Comparison of ENCODE assay signal across 10 mouse cellular contexts in the genomic region with DNA sequence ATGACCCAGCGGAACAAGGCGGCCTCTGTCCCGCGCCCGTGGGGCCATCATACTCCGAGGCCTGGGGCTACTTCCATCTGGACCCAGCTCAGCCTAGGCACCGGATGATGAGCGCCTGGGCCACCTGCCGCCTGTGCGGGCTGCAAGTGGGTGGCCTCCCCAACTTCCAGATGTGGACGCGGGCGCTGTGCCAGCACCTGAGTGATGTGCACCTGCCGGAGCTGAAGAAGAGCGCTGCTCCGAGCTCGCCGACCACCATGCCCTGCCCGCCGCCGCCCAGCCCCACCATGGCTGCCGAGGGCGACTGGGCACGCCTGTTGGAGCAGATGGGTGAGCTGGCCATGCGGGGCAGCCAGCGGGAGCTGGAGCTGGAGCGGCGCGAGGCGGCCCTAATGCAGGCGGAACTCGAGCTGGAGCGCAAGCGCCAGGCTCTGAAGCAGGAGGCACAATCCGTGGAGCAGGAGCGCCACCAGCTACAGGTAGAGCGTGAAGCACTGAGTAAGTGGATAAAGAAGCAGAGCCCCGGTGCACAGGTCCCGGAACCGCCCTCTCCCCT. TPM values are rescaled to one million over a fixed set of nuclear protein-coding genes. Genes with fewer than 3 reads are reported as not detected.
A peak's percentile ranks its signal among the peaks of the same experiment; 100 is the strongest.
DNase-seq lines count a peak whose midpoint lies in the region; ATAC-seq lines count a peak whose summit lies in the region.
"Had no signal": no experiment of that assay in that cellular context is flagged by ENCODE, and none has a peak within 500 bp of the region (broad histone marks: within the 10 kb centered on the region; RNA-seq: fewer than 3 reads in every experiment).

No protein-coding gene starts in this region.

- WGBS in neural tube, embryonic 11.5 days, result 59% methylated on average over 39 of the region's 40 CpGs
- WGBS in intestine, embryonic 16.5 days, result 67% methylated on average over 40 of the region's 40 CpGs

- H3K4me1 ChIP-seq in neural tube, embryonic 11.5 days (ENCODE audit: control insufficient read depth, insufficient read depth, low read length), result no peaks in the 10 kb centered on the region
- peaks cover 10% of the 10 kb centered on the region; the same call in 1 of the 2 replicates for H3K4me1 ChIP-seq in intestine, embryonic 16.5 days (ENCODE audit: control insufficient read depth, insufficient read depth, low read length)

- no peaks in the 10 kb centered on the region for H3K9me3 ChIP-seq in neural tube, embryonic 11.5 days (ENCODE audit: control insufficient read depth, low read length)
- no peaks in the 10 kb centered on the region for H3K9me3 ChIP-seq in intestine, embryonic 16.5 days (ENCODE audit: control insufficient read depth, low read length)

- H3K27ac ChIP-seq in neural tube, embryonic 11.5 days (ENCODE audit: low read depth, low read length), result no peak overlapping the region
- H3K27ac ChIP-seq in intestine, embryonic 16.5 days (ENCODE audit: low read length), result no peak overlapping the region

- peaks cover 4% of the 10 kb centered on the region; the same call in 1 of the 2 replicates for H3K36me3 ChIP-seq in neural tube, embryonic 11.5 days (ENCODE audit: control insufficient read depth, insufficient read depth, low read length)
- peaks cover 20% of the 10 kb centered on the region; the same call in 1 of the 2 replicates for H3K36me3 ChIP-seq in intestine, embryonic 16.5 days (ENCODE audit: control insufficient read depth, insufficient read depth, low read length)

- 0 out of 2 replicates have a peak, but pooled peaks have one; percentile 35 for ATAC-seq in neural tube, embryonic 11.5 days (ENCODE audit: insufficient read depth, low FRiP score, low TSS enrichment)
- peak; percentile 50; the same call in 1 of the 2 replicates for ATAC-seq in intestine, embryonic 16.5 days
- ATAC-seq in frontal cortex, adult (ENCODE audit: low TSS enrichment), result no peak
- ATAC-seq: Patski had no signal

- no peak for DNase-seq in neural tube, embryonic 11.5 days (ENCODE audit: low spot score)
- DNase-seq in neural tube, embryonic 10.5 days (ENCODE audit: extremely low spot score, low spot score), result no peak
- DNase-seq in cerebellum, postnatal 14 days, result peak; percentile 75 to 78
- DNase-seq in testis, postnatal 14 days (ENCODE audit: low spot score), result peak; percentile 24
- no peak for DNase-seq in spleen, postnatal 14 days (ENCODE audit: low spot score in 2 of 2)
- DNase-seq: embryo, embryonic 11 days had no signal

- H3K4me2 ChIP-seq in neural tube, embryonic 11.5 days (ENCODE audit: low read depth), result no peak overlapping the region
- no peak overlapping the region for H3K4me2 ChIP-seq in intestine, embryonic 16.5 days (ENCODE audit: low read depth, low read length)

- no peak overlapping the region for H3K4me3 ChIP-seq in neural tube, embryonic 11.5 days (ENCODE audit: low read depth, low read length)
- H3K4me3 ChIP-seq in intestine, embryonic 16.5 days (ENCODE audit: low read length), result no peak overlapping the region
- H3K4me3 ChIP-seq: myocyte had no signal

- H3K27me3 ChIP-seq in neural tube, embryonic 11.5 days (ENCODE audit: control insufficient read depth, insufficient read depth, low read length), result no peaks in the 10 kb centered on the region
- H3K27me3 ChIP-seq in intestine, embryonic 16.5 days (replicated peaks; ENCODE audit: control insufficient read depth, insufficient read depth, low read length), result no peaks in the 10 kb centered on the region
- H3K27me3 ChIP-seq: Patski had no signal

- no peak overlapping the region for H3K9ac ChIP-seq in neural tube, embryonic 11.5 days (ENCODE audit: low read length)
- H3K9ac ChIP-seq in intestine, embryonic 16.5 days (ENCODE audit: low read depth, low read length), result no peak overlapping the region

RNA-seq across cellular contexts. Expression of gene Zbed3, which starts 12.8 kb away (rescaled TPM):
- polyA plus RNA-seq in neural tube, embryonic 11.5 days (2014; fragmentation: Nextera tagmentation; extraction: Ambion mirVana), result 57.2 and 62.8 TPM in 2 replicates
- polyA plus RNA-seq in intestine, embryonic 16.5 days (2015; fragmentation: Nextera tagmentation; extraction: Ambion mirVana), result 38.5 and 43.4 TPM in 2 replicates

RNA-seq across cellular contexts. Expression of gene Aggf1, which starts 39.0 kb away (rescaled TPM):
- polyA plus RNA-seq in neural tube, embryonic 11.5 days (2014; fragmentation: Nextera tagmentation; extraction: Ambion mirVana), result 46.3 and 52.9 TPM in 2 replicates
- 22.8 and 25.0 TPM in 2 replicates for polyA plus RNA-seq in intestine, embryonic 16.5 days (2015; fragmentation: Nextera tagmentation; extraction: Ambion mirVana)

Comparison
In these comparisons a context has a peak if more than half of its experiments do, and no peak if none do; other contexts are left out.
1. DNase-seq: peak in cerebellum, postnatal 14 days (2 of 2) and testis, postnatal 14 days (single experiment); none in neural tube, embryonic 11.5 days (single experiment), neural tube, embryonic 10.5 days (single experiment) and spleen, postnatal 14 days (0 of 2).